19 mouse cellular contexts compared by ENCODE assay signal in the genomic region with DNA sequence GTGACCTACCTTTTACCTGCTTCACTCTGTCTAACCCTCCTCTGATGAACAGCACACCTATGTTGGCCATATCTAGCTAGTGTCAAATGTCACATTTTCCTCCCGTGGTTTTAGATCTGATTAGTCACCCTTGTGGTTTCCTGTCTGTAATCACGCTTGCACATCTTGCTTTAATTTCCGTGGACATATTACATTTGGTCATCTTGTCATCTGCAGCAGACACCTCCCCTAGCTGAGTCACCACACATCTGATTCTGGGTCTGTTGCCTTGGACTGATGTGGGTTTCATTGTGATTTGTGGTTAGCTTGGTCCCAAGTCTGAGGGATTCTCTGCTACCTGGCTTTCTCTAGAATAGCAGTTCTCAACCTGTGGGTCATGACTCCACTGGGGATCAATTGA. TPM values are rescaled to one million over a fixed set of nuclear protein-coding genes. Genes with fewer than 3 reads are reported as not detected.
DNase-seq lines count a peak whose midpoint lies in the region; ATAC-seq lines count a peak whose summit lies in the region.
"Had no signal": no experiment of that assay in that cellular context is flagged by ENCODE, and none has a peak within 500 bp of the region (broad histone marks: within the 10 kb centered on the region; RNA-seq: fewer than 3 reads in every experiment).

No protein-coding gene starts in this region.

- H3K9ac ChIP-seq in midbrain, embryonic 15.5 days: no peak overlapping the region
- H3K9ac ChIP-seq: forebrain, embryonic 15.5 days; heart, embryonic 15.5 days; hindbrain, embryonic 12.5 days had no signal

- no peak overlapping the region for H3K27ac ChIP-seq in midbrain, embryonic 15.5 days
- H3K27ac ChIP-seq: forebrain, embryonic 15.5 days; heart, embryonic 15.5 days; hindbrain, embryonic 12.5 days had no signal

- H3K4me2 ChIP-seq in midbrain, embryonic 15.5 days: no peak overlapping the region
- H3K4me2 ChIP-seq: forebrain, embryonic 15.5 days; heart, embryonic 15.5 days; hindbrain, embryonic 12.5 days; liver, embryonic 11.5 days had no signal

- no peaks in the 10 kb centered on the region for H3K27me3 ChIP-seq in midbrain, embryonic 15.5 days (replicated peaks)
- H3K27me3 ChIP-seq: forebrain, embryonic 15.5 days; heart, embryonic 15.5 days; hindbrain, embryonic 12.5 days had no signal

- no peak for ATAC-seq in midbrain, embryonic 15.5 days (replicated peaks)
- ATAC-seq: forebrain, embryonic 15.5 days; intestine, embryonic 16.5 days; midbrain, embryonic 16.5 days had no signal

- H3K4me1 ChIP-seq in midbrain, embryonic 15.5 days: peaks cover 9% of the 10 kb centered on the region

- H3K9me3 ChIP-seq in midbrain, embryonic 15.5 days: no peaks in the 10 kb centered on the region
- H3K9me3 ChIP-seq: forebrain, embryonic 15.5 days; heart, embryonic 15.5 days; hindbrain, embryonic 12.5 days had no signal

- H3K36me3 ChIP-seq in midbrain, embryonic 15.5 days (replicated peaks): no peaks in the 10 kb centered on the region
- H3K36me3 ChIP-seq: forebrain, embryonic 15.5 days; heart, embryonic 15.5 days; hindbrain, embryonic 12.5 days had no signal

- 70% methylated on average over 3 of the region's 3 CpGs for WGBS in midbrain, embryonic 15.5 days

- DNase-seq in CD4-positive, CD25-positive, alpha-beta regulatory T cell, adult 2 months (ENCODE audit: low read depth, low spot score): peak; percentile 64
- DNase-seq in MN1 (ENCODE audit: low spot score): peak; percentile 63
- peak; percentile 83 for DNase-seq in induced T-regulatory cell, adult 2 months (ENCODE audit: low read depth)
- peak; percentile 62 to 76 for DNase-seq in natural killer cell, adult 2 months (ENCODE audit: low spot score in 2 of 2)
- DNase-seq in heart, adult 8-10 months (ENCODE audit: low spot score): no peak
- no peak for DNase-seq in gastrocnemius, postnatal 10 days
- DNase-seq: cerebellum, adult 8-10 months; embryo, embryonic 11 days; heart, adult 11 months; kidney, postnatal 14 days; left cerebral cortex, postnatal 4 days; lung, postnatal 10 days had no signal

- no peak overlapping the region for H3K4me3 ChIP-seq in midbrain, embryonic 15.5 days
- H3K4me3 ChIP-seq: forebrain, embryonic 15.5 days; heart, embryonic 15.5 days; hindbrain, embryonic 12.5 days had no signal

RNA-seq across cellular contexts. Expression of a gene that starts 6.0 kb away (rescaled TPM):
- total RNA-seq in heart, adult 8-10 months (2022): 10 to 100 TPM; 44.5 to 56.3 (median 52.4) TPM
- 21.1 and 21.9 TPM in 2 replicates for polyA plus RNA-seq in midbrain, embryonic 15.5 days (2015; fragmentation: Nextera tagmentation; extraction: Ambion mirVana)
- total RNA-seq in gastrocnemius, postnatal 10 days (2021): 10 to 100 TPM; 42.5 to 45.1 TPM

Comparison
In these comparisons a context has a peak if more than half of its experiments do, and no peak if none do; other contexts are left out.
1. DNase-seq: peak in CD4-positive, CD25-positive, alpha-beta regulatory T cell, adult 2 months (single experiment), MN1 (single experiment), induced T-regulatory cell, adult 2 months (single experiment) and natural killer cell, adult 2 months (2 of 2); none in heart, adult 8-10 months (single experiment) and gastrocnemius, postnatal 10 days (single experiment).